Mouse (Mus musculus) liver, embryonic 14.5 days (tissue): ENCODE measurements at regions not wholly inside any gene's neighbourhood (a gene's known extent, or its start where the extent isn't known, plus 50 kb on each side); places are given as distances from the start of the nearest gene placed in this dataset.

ENCODE experiments used
- ATAC-seq: fragments of 200-750 bp; cut with Nextera tagmentation; 2 replicates; pipeline ENCODE4 v1.8.0; 2017; ENCODE audit warnings: moderate number of reproducible peaks, mild to moderate bottlenecking, moderate library complexity; ENCODE audit not compliant: insufficient read depth
- DNase-seq, 3 experiments: peaks; one replicate each; pipeline ENCODE4 v3.0.0-alpha.2; 2012 to 2013; ENCODE audit warnings: low read depth in 3 of 3, low spot score in 3 of 3
- H3K27ac ChIP-seq: fragments of 300-500 bp; sonication (generic); 2 replicates; pipeline ENCODE4 v1.5.1; 2014; ENCODE audit warnings: moderate library complexity, mild to moderate bottlenecking, control low read depth, inconsistent platforms
- H3K27me3 ChIP-seq: fragments of 300-500 bp; sonication (generic); 2 replicates; pipeline ENCODE4 v1.6.1; 2014; ENCODE audit warnings: mild to moderate bottlenecking, low read length, moderate library complexity; ENCODE audit not compliant: control insufficient read depth, insufficient read depth
- H3K36me3 ChIP-seq: fragments of 300-500 bp; sonication (generic); replicated peaks from 2 replicates; pipeline ENCODE4 v1.6.1; 2014; ENCODE audit warnings: low read depth; ENCODE audit not compliant: control insufficient read depth, insufficient read depth
- H3K4me1 ChIP-seq, 2 experiments: fragments of 200-500 bp in 1 of 2; fragments of 300-500 bp in 1 of 2; sonication (generic) in 1 of 2; replicated peaks; 2 replicates each; pipeline ENCODE4 v1.6.1; 2012 to 2014; ENCODE audit warnings: antibody characterized with exemption in 1 of 2, inconsistent platforms in 1 of 2, low read length in 1 of 2; ENCODE audit not compliant: control insufficient read depth in 2 of 2, insufficient read depth in 2 of 2
- H3K4me2 ChIP-seq: fragments of 300-500 bp; sonication (generic); 2 replicates; pipeline ENCODE4 v1.6.1; 2014; ENCODE audit warnings: low read depth, mild to moderate bottlenecking, control low read depth, moderate library complexity
- H3K4me3 ChIP-seq, 2 experiments: fragments of 200-500 bp in 1 of 2; fragments of 300-500 bp in 1 of 2; sonication (generic) in 1 of 2; 2 replicates each; pipeline ENCODE4 v1.5.1; 2012 to 2014; ENCODE audit warnings: low read depth in 2 of 2, low read length in 2 of 2, mild to moderate bottlenecking in 2 of 2, control low read depth in 1 of 2, inconsistent platforms in 1 of 2, moderate library complexity in 1 of 2; ENCODE audit not compliant: insufficient read depth in 1 of 2
- H3K9ac ChIP-seq: fragments of 300-500 bp; sonication (generic); replicated peaks from 2 replicates; pipeline ENCODE4 v1.6.1; 2014; ENCODE audit warnings: mild to moderate bottlenecking, control low read depth, moderate library complexity
- H3K9me3 ChIP-seq: fragments of 300-500 bp; sonication (generic); 2 replicates; pipeline ENCODE4 v1.6.1; 2016; ENCODE audit warnings: low read length, mixed read lengths; ENCODE audit not compliant: control insufficient read depth
- CTCF ChIP-seq: IDR thresholded peaks from 2 replicates; pipeline ENCODE4 v1.5.1; 2016; ENCODE audit warnings: antibody characterized with exemption, low read depth, control low read depth
- EP300 ChIP-seq: IDR thresholded peaks from 2 replicates; pipeline ENCODE4 v1.6.1; 2016; ENCODE audit warnings: antibody characterized with exemption, low read depth
- WGBS: fragments of 180-500 bp; shearing (Covaris S2); extraction: QIAGEN DNeasy Blood & Tissue Kit; methylation state at CpG from one replicate; pipeline ENCODE4 v1.1.7; 2014; ENCODE audit not compliant: insufficient replicate concordance; 5-methylcytosine and 5-hydroxymethylcytosine counted together

GRCm38 (mm10) chr4:150800774-150801173 lies 52.9 kb upstream of the Errfi1 start:
- H3K4me1 ChIP-seq: peaks cover 0 to 21% of the 10 kb centered on the region in 2 experiments; a peak in 2 of 4 replicates
- 52% methylated on average over 8 of the region's 8 CpGs for WGBS
- H3K27ac ChIP-seq: no peak overlapping the region
- H3K9me3 ChIP-seq: no peaks in the 10 kb centered on the region
- TF ChIP-seq EP300 (no peak), CTCF (no peak)
- no peak for ATAC-seq
- H3K36me3 ChIP-seq: no peaks in the 10 kb centered on the region
- H3K4me2 ChIP-seq: no peak overlapping the region
- H3K27me3 ChIP-seq: no peaks in the 10 kb centered on the region
- no peak for DNase-seq
- no peak overlapping the region for H3K9ac ChIP-seq
- H3K4me3 ChIP-seq: no peak overlapping the region

- ATAC-seq (no peak), DNase-seq (no peak)
- H3K4me2 ChIP-seq: no peak overlapping the region
- no peaks in the 10 kb centered on the region for H3K27me3 ChIP-seq
- H3K4me3 ChIP-seq: no peak overlapping the region
- H3K9ac ChIP-seq: no peak overlapping the region
- no peaks in the 10 kb centered on the region for H3K9me3 ChIP-seq
- no peak overlapping the region for H3K27ac ChIP-seq
- 21% methylated on average over 22 of the region's 22 CpGs for WGBS
- peaks cover 0 to 21% of the 10 kb centered on the region in 2 experiments; a peak in 2 of 4 replicates for H3K4me1 ChIP-seq
- no peaks in the 10 kb centered on the region for H3K36me3 ChIP-seq
- TF ChIP-seq EP300: no peak
Observed at GRCm38 (mm10) chr4:150799550-150800398, 53.9 kb upstream of the Errfi1 start.

- ATAC-seq: 0 out of 2 replicates have a peak, but pooled peaks have one; percentile 37
- no peak overlapping the region for H3K27ac ChIP-seq
- no peak for TF ChIP-seq CTCF
- TF ChIP-seq EP300: no peak
Observed at GRCm38 (mm10) chr4:150798783-150799530, 54.8 kb upstream of the Errfi1 start.

GRCm38 (mm10) chr4:150798281-150798680 lies 55.4 kb upstream of the Errfi1 start:
- TF ChIP-seq CTCF (peak; percentile 20; the same call in 1 of the 2 replicates), EP300 (no peak)
- Histone ChIP-seq H3K9ac (no peak overlapping the region), H3K4me2 (no peak overlapping the region), H3K36me3 (no peaks in the 10 kb centered on the region), H3K4me1 (peaks cover 0 to 15% of the 10 kb centered on the region in 2 experiments; a peak in 2 of 4 replicates), H3K27me3 (no peaks in the 10 kb centered on the region), H3K4me3 (no peak overlapping the region), H3K27ac (no peak overlapping the region), H3K9me3 (no peaks in the 10 kb centered on the region)
- DNase-seq (no peak), ATAC-seq (0 out of 2 replicates have a peak, but pooled peaks have one; percentile 22)
- WGBS: 67% methylated on average over 8 of the region's 8 CpGs

More at GRCm38 (mm10) chr4:150798783-150799530, 54.8 kb upstream of the Errfi1 start:
- WGBS: 13% methylated on average over 13 of the region's 13 CpGs
- Histone ChIP-seq H3K4me3 (no peak overlapping the region), H3K4me2 (no peak overlapping the region), H3K36me3 (no peaks in the 10 kb centered on the region), H3K4me1 (peaks cover 0 to 17% of the 10 kb centered on the region in 2 experiments; a peak in 2 of 4 replicates), H3K9me3 (no peaks in the 10 kb centered on the region), H3K27me3 (no peaks in the 10 kb centered on the region), H3K9ac (no peak overlapping the region)
- DNase-seq: no peak

GRCm38 (mm10) chr4:150797057-150797456 lies 56.7 kb upstream of the Errfi1 start:
- Histone ChIP-seq H3K4me1 (peaks cover 0 to 15% of the 10 kb centered on the region in 2 experiments; a peak in 2 of 4 replicates), H3K36me3 (no peaks in the 10 kb centered on the region), H3K9ac (no peak overlapping the region), H3K4me3 (no peak overlapping the region), H3K9me3 (no peaks in the 10 kb centered on the region), H3K4me2 (no peak overlapping the region), H3K27ac (no peak overlapping the region), H3K27me3 (no peaks in the 10 kb centered on the region)
- no peak for DNase-seq
- TF ChIP-seq CTCF (no peak), EP300 (no peak)
- WGBS: 49% methylated on average over 3 of the region's 3 CpGs
- no peak for ATAC-seq
